Mouse (Mus musculus): ENCODE data around the gene BC051019. TPM values are rescaled to one million over a fixed set of nuclear protein-coding genes. Genes with fewer than 3 reads are reported as not detected.
A peak's percentile ranks its signal among the peaks of the same experiment; 100 is the strongest.

The BC051019 gene
- polyA plus RNA-seq, 1 experiment from 2014 or later: 8.9 TPM

GRCm38 (mm10) chr7:109751427-109752007, 27.9 kb upstream of the BC051019 start:
- peak; percentile 3; the same call in 1 of the 2 replicates for ATAC-seq (ENCODE audit: low read depth)
- H3K4me3 ChIP-seq (ENCODE audit: low read length): peak overlapping the region; percentile 69
- H3K27ac ChIP-seq (ENCODE audit: low read length): peak overlapping the region; percentile 88
- no peaks in the 10 kb centered on the region for H3K9me3 ChIP-seq (ENCODE audit: control insufficient read depth, low read length)
- no peaks in the 10 kb centered on the region; the same call in 1 of the 2 replicates for H3K36me3 ChIP-seq (ENCODE audit: control insufficient read depth, insufficient read depth, low read length)
- H3K4me1 ChIP-seq (replicated peaks; ENCODE audit: control insufficient read depth, insufficient read depth, low read length): peaks cover 9% of the 10 kb centered on the region; the same call in 1 of the 2 replicates
- peak overlapping the region; percentile 85 for H3K4me2 ChIP-seq (ENCODE audit: low read depth, low read length)
- no peaks in the 10 kb centered on the region for H3K27me3 ChIP-seq (ENCODE audit: control insufficient read depth, insufficient read depth, low read depth, low read length)
- peak overlapping the region; percentile 88 for H3K9ac ChIP-seq (ENCODE audit: low read length)
- WGBS: 1% methylated on average over 13 of the region's 13 CpGs

GRCm38 (mm10) chr7:109747747-109748146, 24.1 kb upstream of the BC051019 start:
- no peak for ATAC-seq (ENCODE audit: low read depth)
- H3K9me3 ChIP-seq (ENCODE audit: control insufficient read depth, low read length): no peaks in the 10 kb centered on the region
- H3K27ac ChIP-seq (ENCODE audit: low read length): no peak overlapping the region
- no peak overlapping the region for H3K4me3 ChIP-seq (ENCODE audit: low read length)
- H3K27me3 ChIP-seq (ENCODE audit: control insufficient read depth, insufficient read depth, low read depth, low read length): no peaks in the 10 kb centered on the region
- no peak overlapping the region for H3K4me2 ChIP-seq (ENCODE audit: low read depth, low read length)
- H3K9ac ChIP-seq (ENCODE audit: low read length): no peak overlapping the region
- H3K4me1 ChIP-seq (replicated peaks; ENCODE audit: control insufficient read depth, insufficient read depth, low read length): peaks cover 5% of the 10 kb centered on the region; the same call in 1 of the 2 replicates
- WGBS: 48% methylated on average over 1 of the region's 1 CpGs
- peaks cover 13% of the 10 kb centered on the region for H3K36me3 ChIP-seq (ENCODE audit: control insufficient read depth, insufficient read depth, low read length)

- Histone ChIP-seq H3K9ac (ENCODE audit: low read length) (no peak overlapping the region), H3K36me3 (ENCODE audit: control insufficient read depth, insufficient read depth, low read length) (peaks cover 21% of the 10 kb centered on the region), H3K9me3 (ENCODE audit: control insufficient read depth, low read length) (no peaks in the 10 kb centered on the region), H3K4me3 (ENCODE audit: low read length) (no peak overlapping the region), H3K4me2 (ENCODE audit: low read depth, low read length) (no peak overlapping the region), H3K27ac (ENCODE audit: low read length) (no peak overlapping the region), H3K27me3 (ENCODE audit: control insufficient read depth, insufficient read depth, low read depth, low read length) (no peaks in the 10 kb centered on the region), H3K4me1 (replicated peaks; ENCODE audit: control insufficient read depth, insufficient read depth, low read length) (peaks cover 7% of the 10 kb centered on the region; the same call in 1 of the 2 replicates)
- WGBS: 78% methylated on average over 4 of the region's 4 CpGs
- no peak for ATAC-seq (ENCODE audit: low read depth)
Observed at GRCm38 (mm10) chr7:109741703-109742102, 18.1 kb upstream of the BC051019 start.

GRCm38 (mm10) chr7:109741060-109741459, 17.4 kb upstream of the BC051019 start:
- peaks cover 22% of the 10 kb centered on the region for H3K36me3 ChIP-seq (ENCODE audit: control insufficient read depth, insufficient read depth, low read length)
- 96% methylated on average over 1 of the region's 1 CpGs for WGBS
- no peak overlapping the region for H3K4me2 ChIP-seq (ENCODE audit: low read depth, low read length)
- H3K4me1 ChIP-seq (replicated peaks; ENCODE audit: control insufficient read depth, insufficient read depth, low read length): peaks cover 7% of the 10 kb centered on the region; the same call in 1 of the 2 replicates
- H3K9me3 ChIP-seq (ENCODE audit: control insufficient read depth, low read length): no peaks in the 10 kb centered on the region
- no peak overlapping the region for H3K4me3 ChIP-seq (ENCODE audit: low read length)
- no peak overlapping the region; the same call in 1 of the 2 replicates for H3K27ac ChIP-seq (ENCODE audit: low read length)
- H3K27me3 ChIP-seq (ENCODE audit: control insufficient read depth, insufficient read depth, low read depth, low read length): no peaks in the 10 kb centered on the region
- no peak for ATAC-seq (ENCODE audit: low read depth)
- no peak overlapping the region for H3K9ac ChIP-seq (ENCODE audit: low read length)

- 13% methylated on average over 5 of the region's 5 CpGs for WGBS
- peak; percentile 75; the same call in 1 of the 2 replicates for ATAC-seq (ENCODE audit: low read depth)
- H3K27ac ChIP-seq (ENCODE audit: low read length): peak overlapping the region; percentile 77
- H3K9ac ChIP-seq (ENCODE audit: low read length): no peak overlapping the region
- H3K4me3 ChIP-seq (ENCODE audit: low read length): no peak overlapping the region
- peaks cover 7% of the 10 kb centered on the region; the same call in 1 of the 2 replicates for H3K4me1 ChIP-seq (replicated peaks; ENCODE audit: control insufficient read depth, insufficient read depth, low read length)
- H3K36me3 ChIP-seq (ENCODE audit: control insufficient read depth, insufficient read depth, low read length): peaks cover 15% of the 10 kb centered on the region
- H3K9me3 ChIP-seq (ENCODE audit: control insufficient read depth, low read length): no peaks in the 10 kb centered on the region
- H3K4me2 ChIP-seq (ENCODE audit: low read depth, low read length): no peak overlapping the region
- H3K27me3 ChIP-seq (ENCODE audit: control insufficient read depth, insufficient read depth, low read depth, low read length): no peaks in the 10 kb centered on the region
Observed at GRCm38 (mm10) chr7:109739822-109740370, 16.2 kb upstream of the BC051019 start.

- 64% methylated on average over 4 of the region's 4 CpGs for WGBS
- Histone ChIP-seq H3K9ac (ENCODE audit: low read length) (no peak overlapping the region), H3K36me3 (ENCODE audit: control insufficient read depth, insufficient read depth, low read length) (0 out of 2 replicates have a peak, but pooled peaks cover 3% of the 10 kb centered on the region), H3K9me3 (ENCODE audit: control insufficient read depth, low read length) (no peaks in the 10 kb centered on the region), H3K4me3 (ENCODE audit: low read length) (no peak overlapping the region), H3K27ac (ENCODE audit: low read length) (no peak overlapping the region), H3K4me1 (replicated peaks; ENCODE audit: control insufficient read depth, insufficient read depth, low read length) (peaks cover 10% of the 10 kb centered on the region), H3K4me2 (ENCODE audit: low read depth, low read length) (no peak overlapping the region), H3K27me3 (ENCODE audit: control insufficient read depth, insufficient read depth, low read depth, low read length) (no peaks in the 10 kb centered on the region)
- ATAC-seq (ENCODE audit: low read depth): no peak
Observed at GRCm38 (mm10) chr7:109734806-109735205, 11.2 kb upstream of the BC051019 start.

GRCm38 (mm10) chr7:109731626-109732025, 8.0 kb upstream of the BC051019 start, which contains the start of gene Ascl3:
Gene Ascl3, minus strand, starts transcription at chr7:109731726.
- Histone ChIP-seq H3K27me3 (ENCODE audit: control insufficient read depth, insufficient read depth, low read depth, low read length) (no peaks in the 10 kb centered on the region), H3K9me3 (ENCODE audit: control insufficient read depth, low read length) (no peaks in the 10 kb centered on the region), H3K9ac (ENCODE audit: low read length) (no peak within 1 kb of the TSS), H3K4me1 (replicated peaks; ENCODE audit: control insufficient read depth, insufficient read depth, low read length) (peaks cover 14% of the 10 kb centered on the region), H3K36me3 (ENCODE audit: control insufficient read depth, insufficient read depth, low read length) (0 out of 2 replicates have a peak, but pooled peaks cover under 1% of the 10 kb centered on the region), H3K27ac (ENCODE audit: low read length) (no peak within 1 kb of the TSS), H3K4me2 (ENCODE audit: low read depth, low read length) (no peak within 1 kb of the TSS), H3K4me3 (ENCODE audit: low read length) (no peak within 1 kb of the TSS)
- WGBS: 84% methylated on average over 5 of the region's 5 CpGs
- no peak for ATAC-seq (ENCODE audit: low read depth)

- Histone ChIP-seq H3K36me3 (ENCODE audit: control insufficient read depth, insufficient read depth, low read length) (no peaks in the 10 kb centered on the region), H3K9me3 (ENCODE audit: control insufficient read depth, low read length) (peaks cover 3% of the 10 kb centered on the region; the same call in 1 of the 2 replicates), H3K4me3 (ENCODE audit: low read length) (no peak overlapping the region), H3K4me2 (ENCODE audit: low read depth, low read length) (no peak overlapping the region), H3K4me1 (replicated peaks; ENCODE audit: control insufficient read depth, insufficient read depth, low read length) (no peaks in the 10 kb centered on the region), H3K27ac (ENCODE audit: low read length) (no peak overlapping the region), H3K9ac (ENCODE audit: low read length) (no peak overlapping the region), H3K27me3 (ENCODE audit: control insufficient read depth, insufficient read depth, low read depth, low read length) (no peaks in the 10 kb centered on the region)
- WGBS: 91% methylated on average over 8 of the region's 8 CpGs
- no peak for ATAC-seq (ENCODE audit: low read depth)
Observed at GRCm38 (mm10) chr7:109723114-109723513, 536 bp downstream of the BC051019 start.

GRCm38 (mm10) chr7:109722618-109723017, 1.0 kb downstream of the BC051019 start:
- Histone ChIP-seq H3K27me3 (ENCODE audit: control insufficient read depth, insufficient read depth, low read depth, low read length) (no peaks in the 10 kb centered on the region), H3K9me3 (ENCODE audit: control insufficient read depth, low read length) (peaks cover 3% of the 10 kb centered on the region; the same call in 1 of the 2 replicates), H3K27ac (ENCODE audit: low read length) (no peak overlapping the region), H3K4me2 (ENCODE audit: low read depth, low read length) (no peak overlapping the region), H3K4me1 (replicated peaks; ENCODE audit: control insufficient read depth, insufficient read depth, low read length) (no peaks in the 10 kb centered on the region), H3K36me3 (ENCODE audit: control insufficient read depth, insufficient read depth, low read length) (no peaks in the 10 kb centered on the region), H3K4me3 (ENCODE audit: low read length) (no peak overlapping the region), H3K9ac (ENCODE audit: low read length) (no peak overlapping the region)
- WGBS: 96% methylated on average over 2 of the region's 2 CpGs
- no peak for ATAC-seq (ENCODE audit: low read depth)

Data from lung, embryonic 16.5 days (tissue).